Mouse (Mus musculus) heart, embryonic 16.5 days (tissue): ENCODE measurements around the gene Foxp1. TPM values are rescaled to one million over a fixed set of nuclear protein-coding genes. Genes with fewer than 3 reads are reported as not detected.

Source experiments
- ATAC-seq: fragments of 200-750 bp; cut with Nextera tagmentation; replicated peaks from 2 replicates; pipeline ENCODE4 v1.8.0; 2017; ENCODE audit warnings: moderate number of reproducible peaks; ENCODE audit not compliant: insufficient read depth, low FRiP score; ENCODE audit errors: extremely low read depth
- H3K27ac ChIP-seq: fragments of 300-500 bp; sonication (generic); 2 replicates; pipeline ENCODE4 v1.5.1; 2014; ENCODE audit warnings: mild to moderate bottlenecking, low read length, control low read depth, moderate library complexity
- H3K27me3 ChIP-seq: fragments of 300-500 bp; sonication (generic); 2 replicates; pipeline ENCODE4 v1.6.1; 2014; ENCODE audit warnings: low read length, mixed read lengths; ENCODE audit not compliant: control insufficient read depth, insufficient read depth
- H3K36me3 ChIP-seq: fragments of 300-500 bp; sonication (generic); 2 replicates; pipeline ENCODE4 v1.6.1; 2014; ENCODE audit not compliant: control insufficient read depth, insufficient read depth
- H3K4me1 ChIP-seq: fragments of 300-500 bp; sonication (generic); 2 replicates; pipeline ENCODE4 v1.6.1; 2014; ENCODE audit warnings: low read length, mixed read lengths; ENCODE audit not compliant: control insufficient read depth, insufficient read depth
- H3K4me2 ChIP-seq: fragments of 300-500 bp; sonication (generic); 2 replicates; pipeline ENCODE4 v1.6.1; 2014; ENCODE audit warnings: low read depth, mild to moderate bottlenecking, control low read depth, low read length
- H3K4me3 ChIP-seq: fragments of 300-500 bp; sonication (generic); 2 replicates; pipeline ENCODE4 v1.5.1; 2014; ENCODE audit warnings: mild to moderate bottlenecking, control low read depth, low read length
- H3K9ac ChIP-seq: fragments of 300-500 bp; sonication (generic); 2 replicates; pipeline ENCODE4 v1.6.1; 2014; ENCODE audit warnings: low read length, control low read depth
- H3K9me3 ChIP-seq: fragments of 300-500 bp; sonication (generic); replicated peaks from 2 replicates; pipeline ENCODE4 v1.6.1; 2016; ENCODE audit warnings: low read length; ENCODE audit not compliant: control insufficient read depth
- WGBS: fragments of 180-500 bp; shearing (Covaris S2); extraction: QIAGEN DNeasy Blood & Tissue Kit; methylation state at CpG from one replicate; pipeline ENCODE4 v1.1.7; 2014; 5-methylcytosine and 5-hydroxymethylcytosine counted together
- microRNA-seq: library from miRNA; unstranded; fragments of <30 nt; microRNA quantifications from one replicate; pipeline ENCODE4, GENCODE M21; 2017
- polyA plus RNA-seq: library from polyadenylated mRNA; unstranded; fragments of >200 nt; fragmentation: Nextera tagmentation; extraction: Ambion mirVana; gene quantifications from 2 replicates; pipeline ENCODE4 v1.2.1, GENCODE M21; 2015

Foxp1 gene
- polyA plus RNA-seq, 1 experiment from 2014 or later = 59.0 TPM

DNA sequence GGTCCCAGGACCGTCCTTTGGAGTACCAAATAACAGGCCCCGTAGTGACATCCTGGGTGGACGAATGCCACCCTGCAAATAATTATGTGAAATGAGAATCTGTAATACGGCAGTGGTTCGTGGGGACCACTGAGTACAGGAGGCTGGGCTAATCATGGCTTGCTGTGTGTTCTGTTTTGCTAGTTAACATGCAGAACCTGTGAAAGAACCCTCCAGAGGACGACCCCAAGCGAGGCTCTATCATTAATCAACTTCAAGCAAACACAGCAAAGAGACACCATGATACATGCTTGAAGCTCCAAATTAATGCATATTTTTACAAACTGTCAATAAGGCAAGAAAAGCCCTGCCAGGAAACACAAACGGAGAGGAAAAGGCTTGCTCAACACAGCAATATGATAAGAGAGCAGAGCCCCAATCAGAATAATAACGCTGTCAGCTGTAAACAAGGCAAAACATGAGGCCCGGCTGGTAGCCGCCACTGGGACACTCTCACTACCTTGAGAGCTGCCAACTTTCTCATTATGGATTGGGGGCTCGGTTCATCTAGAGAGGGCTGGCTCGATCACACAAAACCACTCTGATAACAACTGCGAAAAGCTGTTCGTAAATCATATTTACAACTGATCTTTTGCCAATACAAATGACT is 591.7 kb downstream of the Foxp1 start:
- 80% methylated on average over 15 of the region's 15 CpGs for whole genome bisulfite sequencing

DNA sequence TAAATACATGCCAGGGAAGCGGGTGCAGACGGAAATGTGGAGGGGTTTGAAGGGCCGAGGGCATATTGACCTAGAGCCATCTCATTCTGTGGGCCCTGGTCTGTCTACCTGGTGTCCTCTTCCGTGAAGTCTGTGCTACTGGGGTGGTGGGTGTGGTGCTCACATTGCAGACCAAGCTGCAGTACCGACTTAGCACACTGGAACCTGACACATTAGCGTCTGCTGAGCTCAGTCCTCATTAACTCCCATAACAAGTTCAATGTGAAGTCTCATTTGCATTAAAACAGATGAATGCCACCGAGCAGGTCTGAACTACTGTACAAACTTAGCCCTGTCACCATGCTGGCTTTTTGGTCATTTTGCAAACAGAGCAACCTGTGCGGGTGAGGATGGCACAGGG is 594.2 kb downstream of the Foxp1 start:
- Histone ChIP-seq H3K4me1 (no peaks in the 10 kb centered on the region), H3K9me3 (no peaks in the 10 kb centered on the region), H3K4me3 (no peak overlapping the region), H3K4me2 (no peak overlapping the region), H3K9ac (no peak overlapping the region), H3K27me3 (no peaks in the 10 kb centered on the region), H3K27ac (no peak overlapping the region), H3K36me3 (peaks cover 29% of the 10 kb centered on the region)
- no peak for ATAC-seq
- 82% methylated on average over 8 of the region's 8 CpGs for WGBS

More for the DNA sequence above, 591.7 kb downstream of the Foxp1 start:
- H3K4me3 ChIP-seq = no peak overlapping the region
- peaks cover 41% of the 10 kb centered on the region for H3K36me3 ChIP-seq
- no peak overlapping the region for H3K4me2 ChIP-seq
- H3K4me1 ChIP-seq = no peaks in the 10 kb centered on the region
- no peaks in the 10 kb centered on the region for H3K27me3 ChIP-seq
- no peak overlapping the region for H3K27ac ChIP-seq
- no peaks in the 10 kb centered on the region for H3K9me3 ChIP-seq
- no peak for ATAC-seq
- no peak overlapping the region for H3K9ac ChIP-seq

DNA sequence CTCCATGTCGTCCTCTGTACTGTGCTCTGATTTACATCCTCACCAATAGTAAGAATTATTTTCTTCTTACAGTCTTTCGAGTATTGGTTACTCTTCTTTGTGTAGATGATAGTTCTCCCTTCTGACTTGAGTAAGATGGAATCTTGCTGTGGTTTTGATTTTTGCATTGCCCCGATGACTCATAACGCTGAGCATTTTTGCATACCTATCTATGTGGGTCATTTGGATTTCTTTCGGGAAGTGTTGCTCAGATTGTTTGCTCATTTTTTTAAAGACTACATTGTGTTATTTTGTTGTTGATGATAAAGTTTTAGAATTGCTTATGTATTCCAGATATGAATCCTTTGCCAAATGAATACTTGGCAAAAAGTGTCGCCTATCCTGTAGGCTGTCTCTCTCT is 621.3 kb downstream of the Foxp1 start:
- WGBS = 75% methylated on average over 6 of the region's 6 CpGs
- no peak for ATAC-seq
- H3K27ac ChIP-seq = no peak overlapping the region
- H3K4me2 ChIP-seq = no peak overlapping the region
- H3K27me3 ChIP-seq = no peaks in the 10 kb centered on the region
- no peak overlapping the region for H3K9ac ChIP-seq
- no peaks in the 10 kb centered on the region for H3K9me3 ChIP-seq
- H3K4me1 ChIP-seq = no peaks in the 10 kb centered on the region
- H3K4me3 ChIP-seq = no peak overlapping the region
- no peaks in the 10 kb centered on the region for H3K36me3 ChIP-seq

DNA sequence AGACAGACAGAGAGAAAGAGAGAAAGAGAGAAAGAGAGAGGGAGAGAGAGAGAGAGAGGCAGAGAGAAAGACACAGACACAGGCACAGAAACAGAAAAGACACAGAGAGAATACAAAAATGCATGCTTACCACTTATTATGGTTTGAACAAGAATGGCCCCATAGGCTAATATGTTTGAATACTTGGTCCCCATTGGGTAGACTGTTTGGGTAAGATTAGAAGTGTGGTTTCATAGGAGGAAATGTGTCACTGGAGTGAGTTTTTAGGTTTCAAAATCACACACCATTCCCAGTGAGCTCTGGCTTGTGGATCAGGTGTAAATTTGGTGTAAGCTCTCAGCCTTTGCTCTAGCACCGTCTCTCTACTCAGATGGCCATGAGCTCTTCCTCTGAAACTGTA is 644.3 kb downstream of the Foxp1 start:
- Histone ChIP-seq H3K9me3 (no peaks in the 10 kb centered on the region), H3K27ac (no peak overlapping the region)
- WGBS = 72% methylated on average over 1 of the region's 1 CpGs

DNA sequence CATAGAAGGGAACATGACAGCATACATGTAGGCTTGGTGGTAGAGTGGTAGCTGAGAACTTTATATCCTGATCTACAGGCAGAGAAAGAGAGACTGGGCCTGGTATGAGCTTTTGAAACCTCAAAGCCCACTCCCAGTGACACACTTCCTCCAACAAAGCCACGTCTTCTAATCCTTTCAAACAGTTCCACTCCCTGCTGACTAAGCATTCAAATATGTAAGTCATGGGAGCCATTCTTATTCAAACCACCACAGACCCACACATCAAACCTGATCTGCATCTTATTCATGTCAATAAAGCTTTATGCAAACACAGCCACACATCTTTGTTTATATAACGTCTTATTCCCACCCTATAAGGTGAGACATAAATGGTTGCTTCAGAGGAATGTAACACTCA is 646.1 kb downstream of the Foxp1 start:
- no peak overlapping the region for H3K4me2 ChIP-seq
- no peak overlapping the region for H3K4me3 ChIP-seq
- H3K9me3 ChIP-seq = no peaks in the 10 kb centered on the region
- H3K27ac ChIP-seq = no peak overlapping the region
- no peak overlapping the region for H3K9ac ChIP-seq
- no peaks in the 10 kb centered on the region for H3K4me1 ChIP-seq
- H3K27me3 ChIP-seq = no peaks in the 10 kb centered on the region
- 81% methylated on average over 2 of the region's 2 CpGs for WGBS
- no peak for ATAC-seq
- H3K36me3 ChIP-seq = no peaks in the 10 kb centered on the region

More for the DNA sequence above, 644.3 kb downstream of the Foxp1 start:
- Histone ChIP-seq H3K27me3 (no peaks in the 10 kb centered on the region), H3K9ac (no peak overlapping the region), H3K36me3 (no peaks in the 10 kb centered on the region), H3K4me1 (no peaks in the 10 kb centered on the region), H3K4me2 (no peak overlapping the region), H3K4me3 (no peak overlapping the region)
- ATAC-seq = no peak

Small RNA genes within 50 kb of the gene (microRNA-seq; reads per million reads assigned to microRNA genes)
- gene Gm22328 = not detected
- gene Gm49348 = not detected

Other genes with a start within 250 kb of the Foxp1 start
- 12.7 and 12.8 TPM in 2 replicates for gene Eif4e3, start 144.1 kb upstream of the Foxp1 start, polyA plus RNA-seq
- gene Gm20696, start 144.1 kb upstream of the Foxp1 start, polyA plus RNA-seq = 2.3 and 3.0 TPM in 2 replicates
- gene Gpr27, start 170.0 kb upstream of the Foxp1 start, polyA plus RNA-seq = 0.59 and 0.90 TPM in 2 replicates
- not detected in 2 replicates for gene Prok2, start 203.7 kb upstream of the Foxp1 start, polyA plus RNA-seq